Mouse (Mus musculus): ENCODE data around the gene Eef2k.

The Eef2k gene

GRCm38 (mm10) chr7:120848831-120849512 is 6.3 kb downstream of the Eef2k start:
- no peak for DNase-seq

DNA sequence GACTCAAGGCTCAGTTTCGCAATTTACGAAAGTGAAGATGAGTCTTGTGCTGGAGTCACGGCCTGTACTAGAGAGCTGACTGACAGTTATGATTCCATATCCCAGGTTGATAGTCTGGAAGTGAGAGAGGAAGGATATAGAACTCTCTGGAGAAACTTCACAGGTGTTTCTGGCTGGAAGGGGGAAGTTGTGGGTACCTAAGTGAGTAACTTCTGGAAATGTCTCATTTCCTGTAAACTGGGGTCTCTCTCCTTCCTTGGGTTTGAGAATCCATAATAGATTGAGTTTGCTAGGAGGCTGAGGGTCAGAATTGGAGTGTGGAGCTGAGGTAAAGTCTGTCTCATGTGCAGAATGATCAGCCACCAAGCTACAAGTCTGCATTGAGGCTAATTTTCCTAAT is 7.5 kb downstream of the Eef2k start:
- DNase-seq: no peak

- DNase-seq: no peak
Observed at GRCm38 (mm10) chr7:120859854-120860253, 17.2 kb downstream of the Eef2k start.

GRCm38 (mm10) chr7:120860799-120861487 is 18.3 kb downstream of the Eef2k start:
- DNase-seq: peak; percentile 48

- peak; percentile 31 for DNase-seq
Observed at GRCm38 (mm10) chr7:120861488-120862047, 18.9 kb downstream of the Eef2k start.

GRCm38 (mm10) chr7:120862196-120862595 is 19.6 kb downstream of the Eef2k start:
- DNase-seq: no peak

DNA sequence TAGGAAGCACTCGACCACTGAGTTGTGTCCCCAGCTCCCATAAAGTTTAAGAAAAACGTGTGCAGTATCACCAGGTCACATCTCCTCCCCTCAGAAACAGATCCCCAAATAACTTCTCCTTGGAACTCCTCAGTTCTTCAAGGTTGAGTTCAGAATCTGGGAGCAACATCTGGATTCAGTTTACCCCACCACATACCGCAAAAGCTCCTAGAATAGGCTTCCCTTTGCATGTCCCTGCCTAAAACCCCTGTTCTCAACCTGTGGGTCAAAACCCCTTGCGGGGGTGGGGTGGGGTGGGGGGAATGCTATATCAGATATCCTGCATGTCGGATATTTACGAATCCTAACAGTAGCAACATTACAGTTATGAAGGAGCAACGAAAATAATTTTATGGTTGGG is 20.0 kb downstream of the Eef2k start:
- DNase-seq: no peak

GRCm38 (mm10) chr7:120863476-120863875 is 20.8 kb downstream of the Eef2k start:
- DNase-seq: no peak

GRCm38 (mm10) chr7:120865100-120865499 is 22.5 kb downstream of the Eef2k start:
- DNase-seq: no peak

GRCm38 (mm10) chr7:120865832-120866231 is 23.2 kb downstream of the Eef2k start:
- no peak for DNase-seq

DNA sequence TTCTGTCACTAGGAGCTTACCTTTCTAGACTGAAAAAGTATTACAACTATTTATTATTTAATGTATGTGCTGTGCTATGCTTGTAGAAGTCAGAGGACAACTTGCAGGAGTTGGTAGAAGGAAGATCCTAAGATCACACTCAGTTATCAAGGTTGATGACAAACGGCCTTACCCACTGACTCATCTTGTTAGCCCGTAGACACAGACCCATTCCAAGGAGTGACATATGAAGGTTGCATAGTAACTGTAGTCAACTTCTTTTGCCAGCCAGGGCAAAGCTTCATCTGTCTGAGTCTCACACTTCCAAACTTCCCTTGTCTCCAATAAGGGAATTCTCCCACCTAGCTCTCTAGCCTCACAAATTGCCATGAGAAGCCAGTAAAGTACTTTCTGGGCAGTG is 24.1 kb downstream of the Eef2k start:
- DNase-seq: no peak

GRCm38 (mm10) chr7:120867720-120868119 is 25.1 kb downstream of the Eef2k start:
- DNase-seq: no peak

- no peak for DNase-seq
Observed at GRCm38 (mm10) chr7:120869883-120870282, 27.3 kb downstream of the Eef2k start.

DNA sequence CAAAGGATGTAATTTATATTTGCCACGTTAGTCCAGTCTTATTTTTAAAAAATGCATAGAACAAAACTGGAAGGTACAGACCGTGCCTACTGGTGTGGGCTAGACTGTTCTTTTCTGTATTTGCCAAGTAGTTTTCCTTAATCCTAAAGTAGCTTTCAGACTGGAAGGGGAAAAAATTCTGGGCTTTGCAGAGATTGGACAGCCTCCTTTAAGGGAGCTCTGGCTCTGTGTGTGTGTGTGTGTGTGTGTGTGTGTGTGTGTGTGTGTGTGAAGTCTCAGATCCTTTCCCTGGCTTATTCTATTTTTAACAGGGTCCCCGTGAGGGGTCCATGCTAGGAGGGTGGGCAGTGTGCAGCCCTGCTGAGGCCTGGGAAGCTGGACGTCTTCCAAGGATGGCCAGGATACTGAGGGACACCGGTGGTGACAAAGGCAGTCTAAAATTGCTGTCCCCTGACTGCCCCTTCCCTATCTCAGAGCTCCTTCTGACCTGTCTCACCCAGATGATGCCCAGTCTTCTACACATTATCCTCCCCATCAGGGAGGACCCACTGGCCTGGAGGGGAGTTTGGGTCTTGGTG is 27.9 kb downstream of the Eef2k start:
- no peak for DNase-seq

DNA sequence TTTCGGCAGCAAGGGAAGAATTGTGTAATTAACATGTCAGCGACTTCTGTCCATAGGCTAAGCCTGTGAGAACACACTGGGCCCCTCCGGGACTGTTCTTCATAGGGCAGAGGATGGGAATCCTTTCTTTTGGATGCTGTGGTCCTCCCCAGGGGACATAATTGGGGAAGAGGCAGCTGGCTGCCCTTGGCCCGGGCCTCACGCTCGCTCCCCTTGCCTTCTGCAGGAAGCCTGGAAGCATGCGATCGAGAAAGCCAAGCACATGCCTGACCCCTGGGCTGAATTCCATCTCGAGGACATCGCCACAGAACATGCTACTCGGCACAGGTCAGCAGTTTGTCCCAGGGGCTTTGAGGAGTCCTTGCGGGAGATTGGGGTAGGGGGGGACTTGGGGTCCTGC is 30.5 kb downstream of the Eef2k start:
- no peak for DNase-seq

DNA sequence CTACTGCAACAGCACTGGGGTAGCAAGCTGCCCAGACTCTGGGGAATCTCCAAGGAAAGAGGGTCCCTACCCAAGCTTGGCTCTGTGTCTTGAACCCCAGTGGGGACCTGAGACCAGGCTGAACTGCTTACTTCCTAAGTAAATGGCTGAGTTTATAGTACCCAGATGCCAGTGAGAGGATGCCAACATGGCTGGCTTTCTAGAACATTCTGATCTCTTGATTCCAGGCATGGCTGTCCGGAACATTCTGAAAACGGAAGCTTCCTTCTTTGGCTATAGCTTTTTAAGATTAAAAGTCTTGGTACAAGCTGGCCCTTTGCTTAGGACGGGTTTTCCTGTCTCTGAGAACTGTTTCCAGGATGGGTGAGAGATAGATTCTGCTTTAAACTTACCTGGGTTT is 31.4 kb downstream of the Eef2k start:
- no peak for DNase-seq

DNA sequence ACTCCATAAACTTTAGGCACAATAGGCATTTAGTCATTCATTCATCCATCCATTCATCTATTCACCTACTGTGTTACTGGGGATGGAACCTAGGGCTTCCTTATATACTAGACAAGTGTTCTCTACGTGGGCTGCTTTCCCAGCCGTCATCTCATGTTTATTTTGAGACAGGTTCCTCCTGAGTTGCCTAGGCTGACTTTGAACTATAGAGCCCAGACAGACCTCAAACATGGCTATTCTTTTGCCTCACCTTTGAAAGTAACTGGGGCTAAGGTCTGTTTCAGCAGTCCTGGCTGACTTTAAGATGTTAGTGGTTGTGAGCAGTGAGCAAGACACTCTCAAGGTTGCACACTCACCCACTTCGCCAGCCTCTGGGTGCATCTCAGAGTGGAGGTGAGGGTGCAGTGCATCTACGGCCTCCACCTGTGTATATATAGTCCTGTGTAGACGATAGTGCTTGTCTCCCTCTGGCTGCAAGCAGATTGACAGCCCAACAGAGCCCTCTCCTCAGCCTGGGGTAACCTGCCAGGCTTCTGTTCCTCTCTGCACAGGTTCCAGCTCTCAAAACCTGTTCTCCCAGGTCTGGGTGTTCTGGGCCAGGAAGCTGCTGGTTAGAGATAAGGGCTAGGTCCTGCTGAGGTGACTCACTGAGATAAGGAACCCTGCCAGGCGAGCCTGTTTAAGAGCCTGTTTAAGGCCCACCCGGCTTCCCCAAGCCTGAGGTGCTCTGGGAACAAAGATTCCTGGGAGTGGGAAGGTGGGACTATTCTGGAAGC is 32.3 kb downstream of the Eef2k start:
- no peak for DNase-seq

DNA sequence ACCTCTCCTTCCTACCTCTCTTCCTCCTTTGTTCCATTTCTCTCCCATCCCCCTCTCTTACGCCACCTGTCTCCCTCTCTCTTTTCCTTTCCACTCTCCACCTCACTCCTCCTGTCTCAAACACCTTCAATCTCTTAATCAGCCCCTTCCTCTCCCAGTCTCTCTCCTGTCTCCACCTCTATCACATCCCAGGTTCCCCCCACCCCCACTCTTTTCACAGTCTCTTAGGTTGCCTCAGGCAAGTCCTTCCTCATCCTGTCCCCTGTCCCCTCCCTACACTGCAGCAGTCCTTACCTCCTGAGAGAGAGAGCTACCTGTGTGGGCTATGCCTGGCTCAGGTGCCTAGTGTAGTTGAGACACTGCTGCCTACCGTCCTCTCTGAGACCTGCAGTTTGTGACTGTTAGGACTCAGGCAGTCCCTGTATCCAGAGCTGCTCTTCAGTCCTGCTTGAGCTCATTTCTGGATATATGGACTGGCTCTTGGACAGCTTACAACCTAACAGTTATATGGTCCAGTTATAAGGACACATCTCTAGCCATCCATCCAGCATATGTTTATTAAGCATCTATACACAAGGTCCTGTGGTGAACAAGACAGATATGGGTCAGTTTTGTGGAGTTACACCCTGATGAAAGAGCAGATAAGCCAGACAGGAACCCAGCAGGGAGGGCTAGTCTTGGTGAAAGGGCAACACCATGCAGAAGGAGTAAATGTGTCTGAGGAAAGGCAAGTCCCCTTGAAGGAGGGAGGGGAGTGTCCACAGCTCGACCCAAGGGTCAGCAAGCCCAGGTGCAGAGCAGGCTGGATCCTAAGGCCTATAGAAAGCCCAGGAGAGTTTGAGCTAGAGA is 33.1 kb downstream of the Eef2k start:
- DNase-seq: no peak

DNA sequence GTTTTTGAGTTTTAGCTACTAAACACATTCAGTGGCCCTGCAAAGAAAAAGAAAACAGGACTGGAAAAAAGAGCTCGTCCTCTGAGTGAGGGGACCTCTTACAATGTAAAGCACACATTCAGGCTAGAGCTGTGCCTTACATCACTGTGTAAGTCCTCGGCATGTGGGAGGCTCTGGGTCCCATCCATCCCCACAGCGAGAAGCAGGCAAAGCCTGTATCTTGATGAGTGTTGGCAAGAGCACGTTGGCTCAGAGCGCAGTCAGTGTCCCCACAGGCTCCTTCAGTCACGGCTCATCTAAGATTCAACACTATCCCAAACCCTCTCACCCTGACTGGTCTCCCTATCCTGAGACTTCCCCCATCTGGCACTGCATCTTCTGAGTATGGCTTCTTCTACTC is 35.6 kb downstream of the Eef2k start:
- no peak for DNase-seq

GRCm38 (mm10) chr7:120879972-120880371 is 37.3 kb downstream of the Eef2k start:
- DNase-seq: no peak

- no peak for DNase-seq
Observed at GRCm38 (mm10) chr7:120880770-120881169, 38.1 kb downstream of the Eef2k start.

DNA sequence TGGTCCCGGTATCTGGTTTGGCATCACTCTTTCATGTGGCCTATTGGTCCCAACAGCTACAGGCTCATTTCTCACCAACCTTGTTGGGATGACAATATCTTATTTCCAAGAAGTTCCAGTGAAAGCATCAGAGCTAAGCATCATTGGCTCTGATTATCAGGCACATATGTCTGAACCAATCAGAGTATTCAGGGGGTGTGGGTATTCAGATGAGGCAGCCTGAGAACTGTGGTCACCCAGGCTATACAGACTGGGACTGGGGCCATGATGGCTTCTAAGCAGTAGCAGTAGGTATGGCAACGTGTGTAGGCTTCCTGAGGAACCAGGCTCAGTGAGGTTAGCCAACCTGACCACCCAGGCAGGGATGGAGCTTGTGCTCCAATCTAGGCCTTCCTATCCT is 38.8 kb downstream of the Eef2k start:
- DNase-seq: no peak
